Mouse (Mus musculus): ENCODE data around the gene Lhx2. TPM values are rescaled to one million over a fixed set of nuclear protein-coding genes. Genes with fewer than 3 reads are reported as not detected.

Lhx2 gene
- polyA plus RNA-seq (2015; fragmentation: Nextera tagmentation; extraction: Ambion mirVana), result 5.1 and 8.5 TPM in 2 replicates

- no peak within 1 kb of the TSS for H3K27ac ChIP-seq
- H3K9ac ChIP-seq, result peak within 1 kb of the TSS; percentile 40; the same call in 1 of the 2 replicates
- H3K4me3 ChIP-seq, result peak within 1 kb of the TSS; percentile 53
- WGBS, result 2% methylated on average over 67 of the region's 92 CpGs
- H3K4me1 ChIP-seq, result peaks cover 18% of the 10 kb centered on the region
- 0 out of 2 replicates have a peak, but pooled peaks have one; percentile 58 for ATAC-seq (ENCODE audit: insufficient number of reproducible peaks, low FRiP score, low TSS enrichment, low read depth)
- no peaks in the 10 kb centered on the region for H3K9me3 ChIP-seq
- H3K27me3 ChIP-seq, result peaks cover 89% of the 10 kb centered on the region
- H3K4me2 ChIP-seq, result peak within 1 kb of the TSS; percentile 97
- no peaks in the 10 kb centered on the region for H3K36me3 ChIP-seq
These were observed at the start of gene Lhx2 for GRCm38 (mm10) chr2:38338990-38339909. Gene Lhx2, plus strand, starts transcription at chr2:38339281.

GRCm38 (mm10) chr2:38291526-38291925, 47.6 kb upstream of the Lhx2 start:
- Histone ChIP-seq H3K27me3 (no peaks in the 10 kb centered on the region), H3K4me1 (peaks cover 8% of the 10 kb centered on the region; the same call in 1 of the 2 replicates), H3K9me3 (no peaks in the 10 kb centered on the region), H3K27ac (no peak overlapping the region), H3K4me3 (no peak overlapping the region), H3K9ac (no peak overlapping the region), H3K36me3 (no peaks in the 10 kb centered on the region), H3K4me2 (no peak overlapping the region)
- WGBS, result 79% methylated on average over 1 of the region's 1 CpGs
- no peak for ATAC-seq (ENCODE audit: insufficient number of reproducible peaks, low FRiP score, low TSS enrichment, low read depth)

- H3K4me3 ChIP-seq, result no peak overlapping the region
- no peak overlapping the region for H3K9ac ChIP-seq
- H3K4me2 ChIP-seq, result no peak overlapping the region
- 89% methylated on average over 4 of the region's 4 CpGs for WGBS
- H3K27ac ChIP-seq, result no peak overlapping the region
- no peaks in the 10 kb centered on the region for H3K9me3 ChIP-seq
- no peaks in the 10 kb centered on the region for H3K27me3 ChIP-seq
- ATAC-seq (ENCODE audit: insufficient number of reproducible peaks, low FRiP score, low TSS enrichment, low read depth), result no peak
- H3K4me1 ChIP-seq, result no peaks in the 10 kb centered on the region
- no peaks in the 10 kb centered on the region for H3K36me3 ChIP-seq
These were observed 43.1 kb upstream of the Lhx2 start for GRCm38 (mm10) chr2:38295939-38296338.

- H3K36me3 ChIP-seq, result no peaks in the 10 kb centered on the region
- ATAC-seq (ENCODE audit: insufficient number of reproducible peaks, low FRiP score, low TSS enrichment, low read depth), result no peak
- no peaks in the 10 kb centered on the region for H3K9me3 ChIP-seq
- H3K27me3 ChIP-seq, result no peaks in the 10 kb centered on the region
- no peak overlapping the region for H3K4me3 ChIP-seq
- H3K4me2 ChIP-seq, result no peak overlapping the region
- H3K27ac ChIP-seq, result no peak overlapping the region
- 69% methylated on average over 2 of the region's 2 CpGs for WGBS
- no peaks in the 10 kb centered on the region for H3K4me1 ChIP-seq
- no peak overlapping the region for H3K9ac ChIP-seq
These were observed 38.1 kb upstream of the Lhx2 start for GRCm38 (mm10) chr2:38300941-38301340.

GRCm38 (mm10) chr2:38305152-38305551, 33.9 kb upstream of the Lhx2 start:
- 88% methylated on average over 1 of the region's 1 CpGs for WGBS

GRCm38 (mm10) chr2:38312921-38313320, 26.2 kb upstream of the Lhx2 start:
- no peak for ATAC-seq (ENCODE audit: insufficient number of reproducible peaks, low FRiP score, low TSS enrichment, low read depth)
- Histone ChIP-seq H3K4me3 (no peak overlapping the region), H3K4me1 (no peaks in the 10 kb centered on the region), H3K27ac (no peak overlapping the region), H3K27me3 (no peaks in the 10 kb centered on the region), H3K36me3 (no peaks in the 10 kb centered on the region), H3K9me3 (no peaks in the 10 kb centered on the region), H3K4me2 (no peak overlapping the region), H3K9ac (no peak overlapping the region)
- 48% methylated on average over 3 of the region's 3 CpGs for WGBS

More at GRCm38 (mm10) chr2:38305152-38305551, 33.9 kb upstream of the Lhx2 start:
- H3K4me2 ChIP-seq, result no peak overlapping the region
- no peaks in the 10 kb centered on the region for H3K36me3 ChIP-seq
- H3K4me1 ChIP-seq, result no peaks in the 10 kb centered on the region
- no peak overlapping the region for H3K4me3 ChIP-seq
- ATAC-seq (ENCODE audit: insufficient number of reproducible peaks, low FRiP score, low TSS enrichment, low read depth), result no peak
- no peaks in the 10 kb centered on the region for H3K9me3 ChIP-seq
- H3K27me3 ChIP-seq, result no peaks in the 10 kb centered on the region
- H3K9ac ChIP-seq, result no peak overlapping the region
- no peak overlapping the region for H3K27ac ChIP-seq

- no peak overlapping the region for H3K4me3 ChIP-seq
- H3K9ac ChIP-seq, result no peak overlapping the region
- no peaks in the 10 kb centered on the region for H3K9me3 ChIP-seq
- H3K27me3 ChIP-seq, result no peaks in the 10 kb centered on the region
- H3K4me2 ChIP-seq, result no peak overlapping the region
- no peak overlapping the region for H3K27ac ChIP-seq
- H3K4me1 ChIP-seq, result no peaks in the 10 kb centered on the region
- no peak for ATAC-seq (ENCODE audit: insufficient number of reproducible peaks, low FRiP score, low TSS enrichment, low read depth)
- 45% methylated on average over 3 of the region's 3 CpGs for WGBS
- no peaks in the 10 kb centered on the region for H3K36me3 ChIP-seq
These were observed 25.7 kb upstream of the Lhx2 start for GRCm38 (mm10) chr2:38313399-38313798.

GRCm38 (mm10) chr2:38319086-38319485, 20.0 kb upstream of the Lhx2 start:
- H3K27ac ChIP-seq, result no peak overlapping the region
- 77% methylated on average over 11 of the region's 11 CpGs for WGBS
- no peaks in the 10 kb centered on the region for H3K27me3 ChIP-seq
- H3K9me3 ChIP-seq, result no peaks in the 10 kb centered on the region
- ATAC-seq (ENCODE audit: insufficient number of reproducible peaks, low FRiP score, low TSS enrichment, low read depth), result no peak
- no peaks in the 10 kb centered on the region for H3K4me1 ChIP-seq
- no peaks in the 10 kb centered on the region for H3K36me3 ChIP-seq
- no peak overlapping the region for H3K4me2 ChIP-seq
- no peak overlapping the region for H3K4me3 ChIP-seq
- no peak overlapping the region for H3K9ac ChIP-seq

- Histone ChIP-seq H3K36me3 (no peaks in the 10 kb centered on the region), H3K27me3 (no peaks in the 10 kb centered on the region), H3K9me3 (no peaks in the 10 kb centered on the region), H3K27ac (no peak overlapping the region), H3K9ac (no peak overlapping the region), H3K4me3 (no peak overlapping the region), H3K4me2 (no peak overlapping the region), H3K4me1 (no peaks in the 10 kb centered on the region)
- 32% methylated on average over 4 of the region's 4 CpGs for WGBS
- ATAC-seq (ENCODE audit: insufficient number of reproducible peaks, low FRiP score, low TSS enrichment, low read depth), result no peak
These were observed 18.2 kb upstream of the Lhx2 start for GRCm38 (mm10) chr2:38320911-38321310.

- WGBS, result 55% methylated on average over 8 of the region's 8 CpGs
- no peak overlapping the region for H3K27ac ChIP-seq
These were observed 15.7 kb upstream of the Lhx2 start for GRCm38 (mm10) chr2:38323380-38323779.

GRCm38 (mm10) chr2:38326671-38327070, 12.4 kb upstream of the Lhx2 start:
- no peak overlapping the region for H3K27ac ChIP-seq
- H3K4me1 ChIP-seq, result no peaks in the 10 kb centered on the region
- no peak overlapping the region for H3K9ac ChIP-seq
- no peak for ATAC-seq (ENCODE audit: insufficient number of reproducible peaks, low FRiP score, low TSS enrichment, low read depth)
- H3K9me3 ChIP-seq, result no peaks in the 10 kb centered on the region
- no peak overlapping the region for H3K4me3 ChIP-seq
- H3K4me2 ChIP-seq, result no peak overlapping the region
- H3K36me3 ChIP-seq, result no peaks in the 10 kb centered on the region
- no peaks in the 10 kb centered on the region for H3K27me3 ChIP-seq
- 62% methylated on average over 1 of the region's 1 CpGs for WGBS

More at GRCm38 (mm10) chr2:38323380-38323779, 15.7 kb upstream of the Lhx2 start:
- Histone ChIP-seq H3K9me3 (no peaks in the 10 kb centered on the region), H3K4me2 (no peak overlapping the region), H3K9ac (no peak overlapping the region), H3K27me3 (no peaks in the 10 kb centered on the region), H3K36me3 (no peaks in the 10 kb centered on the region), H3K4me1 (no peaks in the 10 kb centered on the region), H3K4me3 (no peak overlapping the region)
- no peak for ATAC-seq (ENCODE audit: insufficient number of reproducible peaks, low FRiP score, low TSS enrichment, low read depth)

GRCm38 (mm10) chr2:38333586-38334119, 5.4 kb upstream of the Lhx2 start:
- Histone ChIP-seq H3K4me3 (no peak overlapping the region), H3K27me3 (peaks cover 45% of the 10 kb centered on the region)
- WGBS, result 31% methylated on average over 7 of the region's 7 CpGs

More at GRCm38 (mm10) chr2:38333586-38334119, 5.4 kb upstream of the Lhx2 start:
- Histone ChIP-seq H3K9me3 (no peaks in the 10 kb centered on the region), H3K4me1 (peaks cover 10% of the 10 kb centered on the region), H3K36me3 (no peaks in the 10 kb centered on the region), H3K4me2 (no peak overlapping the region), H3K9ac (no peak overlapping the region), H3K27ac (no peak overlapping the region)
- ATAC-seq (ENCODE audit: insufficient number of reproducible peaks, low FRiP score, low TSS enrichment, low read depth), result no peak
